Mouse (Mus musculus) liver, adult 2 months (tissue): ENCODE measurements around the gene Gm19935. TPM values are rescaled to one million over a fixed set of nuclear protein-coding genes. Genes with fewer than 3 reads are reported as not detected.

Source experiments
- DNase-seq: peaks from one replicate; pipeline ENCODE4 v3.0.0-alpha.2; 2011; ENCODE audit warnings: low read depth, low spot score; ENCODE audit errors: extremely low read depth
- H3K27ac ChIP-seq: fragments of 200-500 bp; replicated peaks from 2 replicates; pipeline ENCODE4 v1.5.1; 2012; ENCODE audit warnings: low read depth, mild to moderate bottlenecking, control low read depth, inconsistent platforms, low read length; ENCODE audit not compliant: insufficient read depth
- H3K27me3 ChIP-seq: fragments of 200-500 bp; 2 replicates; pipeline ENCODE4 v1.6.1; 2012; ENCODE audit warnings: mild to moderate bottlenecking, moderate library complexity, low read length, inconsistent platforms; ENCODE audit not compliant: control insufficient read depth, insufficient read depth
- H3K36me3 ChIP-seq: fragments of 200-500 bp; 2 replicates; pipeline ENCODE4 v1.6.1; 2012; ENCODE audit warnings: low read length, inconsistent platforms; ENCODE audit not compliant: control insufficient read depth, insufficient read depth
- H3K4me1 ChIP-seq: fragments of 200-500 bp; 2 replicates; pipeline ENCODE4 v1.6.1; 2011; ENCODE audit warnings: low read length; ENCODE audit not compliant: control insufficient read depth, insufficient read depth
- H3K4me3 ChIP-seq: fragments of 200-500 bp; 2 replicates; pipeline ENCODE4 v1.5.1; 2011; ENCODE audit warnings: low read depth, mild to moderate bottlenecking, control low read depth, low read length, moderate library complexity; ENCODE audit not compliant: insufficient read depth
- H3K79me2 ChIP-seq: fragments of 200-500 bp; 2 replicates; pipeline ENCODE4 v1.6.1; 2012; ENCODE audit warnings: inconsistent platforms, mild to moderate bottlenecking, low read length, moderate library complexity; ENCODE audit not compliant: control insufficient read depth, insufficient read depth
- H3K9ac ChIP-seq: fragments of 200-500 bp; 2 replicates; pipeline ENCODE4 v1.6.1; 2012; ENCODE audit warnings: low read depth, mild to moderate bottlenecking, control low read depth, inconsistent platforms, low read length
- CTCF ChIP-seq: fragments of 200-500 bp; IDR thresholded peaks from 2 replicates; pipeline ENCODE4 v1.5.1; 2011; ENCODE audit warnings: low read depth, low read length, control low read depth
- POLR2A ChIP-seq: fragments of 200-500 bp; IDR thresholded peaks from 2 replicates; pipeline ENCODE4 v1.6.1; 2011; ENCODE audit warnings: low read length, control low read depth; ENCODE audit not compliant: insufficient read depth; ENCODE audit errors: extremely low read depth
- WGBS: fragments of 180-500 bp; shearing (Covaris S2); methylation state at CpG from one replicate; pipeline ENCODE4 v1.1.7; 2018; 5-methylcytosine and 5-hydroxymethylcytosine counted together
- polyA plus RNA-seq: library from polyadenylated mRNA; depleted of rRNA; stranded (reverse); fragments of >200 nt; gene quantifications from 2 replicates; pipeline ENCODE4 v1.2.3, GENCODE M21; 2012
- total RNA-seq: library from RNA; depleted of rRNA; stranded (reverse); fragments of >200 nt; gene quantifications from 2 replicates; pipeline ENCODE4 v1.2.3, GENCODE M21; 2014

Gm19935 gene
- total and polyA plus RNA-seq, 2 experiments = 0.09 TPM; not detected in 1

- Histone ChIP-seq H3K79me2 (no peaks in the 10 kb centered on the region), H3K36me3 (no peaks in the 10 kb centered on the region), H3K4me3 (no peak overlapping the region), H3K27ac (no peak overlapping the region), H3K27me3 (no peaks in the 10 kb centered on the region), H3K4me1 (no peaks in the 10 kb centered on the region), H3K9ac (no peak overlapping the region)
- TF ChIP-seq CTCF = no peak
- WGBS = 91% methylated on average over 9 of the region's 9 CpGs
- no peak for DNase-seq
Measured at GRCm38 (mm10) chr8:90819561-90820320, 2.5 kb upstream of the Gm19935 start.

- H3K9ac ChIP-seq = no peak overlapping the region
- no peak for TF ChIP-seq POLR2A
- no peak for TF ChIP-seq CTCF
- no peak overlapping the region for H3K27ac ChIP-seq
- WGBS = 87% methylated on average over 23 of the region's 23 CpGs
- no peaks in the 10 kb centered on the region for H3K36me3 ChIP-seq
- H3K4me3 ChIP-seq = no peak overlapping the region
- no peaks in the 10 kb centered on the region for H3K27me3 ChIP-seq
- no peaks in the 10 kb centered on the region for H3K79me2 ChIP-seq
- H3K4me1 ChIP-seq = no peaks in the 10 kb centered on the region
- no peak for DNase-seq
Measured at GRCm38 (mm10) chr8:90816061-90816882, 921 bp downstream of the Gm19935 start.

GRCm38 (mm10) chr8:90813602-90814320, 3.4 kb downstream of the Gm19935 start:
- no peak for TF ChIP-seq POLR2A
- TF ChIP-seq CTCF = no peak
- H3K27ac ChIP-seq = no peak overlapping the region
- no peak overlapping the region for H3K9ac ChIP-seq
- H3K79me2 ChIP-seq = no peaks in the 10 kb centered on the region
- H3K4me3 ChIP-seq = no peak overlapping the region
- no peaks in the 10 kb centered on the region for H3K4me1 ChIP-seq
- no peaks in the 10 kb centered on the region for H3K36me3 ChIP-seq
- H3K27me3 ChIP-seq = no peaks in the 10 kb centered on the region
- DNase-seq = no peak
- WGBS = 95% methylated on average over 10 of the region's 10 CpGs

GRCm38 (mm10) chr8:90799473-90799872, 17.7 kb downstream of the Gm19935 start:
- no peak overlapping the region for H3K27ac ChIP-seq
- H3K4me3 ChIP-seq = no peak overlapping the region
- no peaks in the 10 kb centered on the region for H3K36me3 ChIP-seq
- H3K79me2 ChIP-seq = no peaks in the 10 kb centered on the region
- WGBS = 80% methylated on average over 5 of the region's 5 CpGs
- no peak overlapping the region for H3K9ac ChIP-seq
- H3K27me3 ChIP-seq = no peaks in the 10 kb centered on the region
- peaks cover 7% of the 10 kb centered on the region for H3K4me1 ChIP-seq
- DNase-seq = no peak
- no peak for TF ChIP-seq POLR2A
- no peak for TF ChIP-seq CTCF

GRCm38 (mm10) chr8:90794990-90795861, 22.0 kb downstream of the Gm19935 start:
- H3K9ac ChIP-seq = peak overlapping the region; percentile 63
- peak overlapping the region; percentile 33; the same call in 1 of the 2 replicates for H3K27ac ChIP-seq
- no peaks in the 10 kb centered on the region for H3K79me2 ChIP-seq
- no peaks in the 10 kb centered on the region for H3K27me3 ChIP-seq
- H3K4me3 ChIP-seq = peak overlapping the region; percentile 45; the same call in 1 of the 2 replicates
- H3K4me1 ChIP-seq = peaks cover 7% of the 10 kb centered on the region
- peak; percentile 67 for DNase-seq
- TF ChIP-seq POLR2A (no peak), CTCF (peak; percentile 50)
- 14% methylated on average over 12 of the region's 12 CpGs for WGBS
- no peaks in the 10 kb centered on the region for H3K36me3 ChIP-seq
